Mouse (Mus musculus) skeletal muscle tissue, adult 2 months (tissue): ENCODE measurements around the gene Myof.

Experiments
- DNase-seq: peaks from one replicate; pipeline ENCODE4 v3.0.0-alpha.2; 2012; ENCODE audit warnings: low read depth, low spot score

Myof gene

GRCm38 (mm10) chr19:38042261-38042722 is 1.1 kb downstream of the Myof start:
- DNase-seq: no peak

- DNase-seq: no peak
Measured at GRCm38 (mm10) chr19:38038267-38038666, 5.1 kb downstream of the Myof start.

- no peak for DNase-seq
Measured at GRCm38 (mm10) chr19:38035766-38036165, 7.6 kb downstream of the Myof start.

GRCm38 (mm10) chr19:38034696-38035095 is 8.7 kb downstream of the Myof start:
- DNase-seq: no peak

- DNase-seq: no peak
Measured at GRCm38 (mm10) chr19:38033735-38034057, 9.7 kb downstream of the Myof start.

GRCm38 (mm10) chr19:38032993-38033734 is 10.2 kb downstream of the Myof start:
- DNase-seq: no peak

- DNase-seq: no peak
Measured at GRCm38 (mm10) chr19:38031144-38031543, 12.2 kb downstream of the Myof start.

- no peak for DNase-seq
Measured at GRCm38 (mm10) chr19:38030673-38031137, 12.7 kb downstream of the Myof start.

- DNase-seq: no peak
Measured at GRCm38 (mm10) chr19:38029871-38030270, 13.5 kb downstream of the Myof start.

GRCm38 (mm10) chr19:38029292-38029691 is 14.1 kb downstream of the Myof start:
- no peak for DNase-seq

- no peak for DNase-seq
Measured at GRCm38 (mm10) chr19:38027881-38028521, 15.4 kb downstream of the Myof start.

- no peak for DNase-seq
Measured at GRCm38 (mm10) chr19:38027389-38027788, 16.0 kb downstream of the Myof start.

GRCm38 (mm10) chr19:38026211-38026624 is 17.2 kb downstream of the Myof start:
- DNase-seq: no peak

GRCm38 (mm10) chr19:38025254-38026041 is 17.9 kb downstream of the Myof start:
- peak; percentile 76 for DNase-seq

- DNase-seq: no peak
Measured at GRCm38 (mm10) chr19:38023603-38024002, 19.8 kb downstream of the Myof start.

GRCm38 (mm10) chr19:38022710-38023109 is 20.7 kb downstream of the Myof start:
- peak; percentile 31 for DNase-seq

- no peak for DNase-seq
Measured at GRCm38 (mm10) chr19:38015873-38016254, 27.5 kb downstream of the Myof start.

- peak; percentile 90 for DNase-seq
Measured at GRCm38 (mm10) chr19:38015180-38015872, 28.1 kb downstream of the Myof start.

GRCm38 (mm10) chr19:38014443-38014842 is 28.9 kb downstream of the Myof start:
- no peak for DNase-seq

- DNase-seq: no peak
Measured at GRCm38 (mm10) chr19:38011379-38011778, 32.0 kb downstream of the Myof start.

- DNase-seq: peak; percentile 30
Measured at GRCm38 (mm10) chr19:38004809-38005380, 38.5 kb downstream of the Myof start.
